Mouse (Mus musculus): ENCODE measurements around the gene Ank2.

GRCm38 (mm10) chr3:127126220-127126619, 372.9 kb downstream of the Ank2 start:
- TF ChIP-seq CTCF (IDR thresholded peaks at IDR 0.05; ENCODE audit: insufficient read depth, low read length) = no peak
- no peak for TF ChIP-seq POLR2A (IDR thresholded peaks at IDR 0.05; ENCODE audit: borderline replicate concordance, extremely low read depth, low read depth, low read length)
